Mouse (Mus musculus) forebrain, postnatal 0 days (tissue): Measurements from ENCODE around the gene Cfap54. TPM values are rescaled to one million over a fixed set of nuclear protein-coding genes. Genes with fewer than 3 reads are reported as not detected.

Experiments used
- ATAC-seq: fragments of 200-750 bp; cut with Nextera tagmentation; 2 replicates; pipeline ENCODE4 v1.8.0; 2017; ENCODE audit warnings: mild to moderate bottlenecking, moderate library complexity
- DNase-seq: peaks from one replicate; pipeline ENCODE4 v3.0.0-alpha.2; 2015
- H3K27ac ChIP-seq: fragments of 300-500 bp; sonication (generic); 2 replicates; pipeline ENCODE4 v1.5.1; 2014; ENCODE audit warnings: low read depth, mild to moderate bottlenecking, antibody characterized with exemption, low read length, moderate library complexity, mixed read lengths
- H3K27me3 ChIP-seq: fragments of 300-500 bp; sonication (generic); 2 replicates; pipeline ENCODE4 v1.6.1; 2014; ENCODE audit warnings: mild to moderate bottlenecking, low read length, mixed read lengths; ENCODE audit not compliant: insufficient read depth
- H3K36me3 ChIP-seq: fragments of 300-500 bp; sonication (generic); 2 replicates; pipeline ENCODE4 v1.6.1; 2014; ENCODE audit warnings: mild to moderate bottlenecking, moderate library complexity; ENCODE audit not compliant: insufficient read depth
- H3K4me1 ChIP-seq: fragments of 300-500 bp; sonication (generic); 2 replicates; pipeline ENCODE4 v1.6.1; 2014; ENCODE audit warnings: antibody characterized with exemption; ENCODE audit not compliant: insufficient read depth
- H3K4me2 ChIP-seq: fragments of 300-500 bp; sonication (generic); 2 replicates; pipeline ENCODE4 v1.6.1; 2014; ENCODE audit warnings: low read depth, mild to moderate bottlenecking, moderate library complexity
- H3K4me3 ChIP-seq: fragments of 300-500 bp; sonication (generic); 2 replicates; pipeline ENCODE4 v1.5.1; 2014; ENCODE audit warnings: low read depth, low read length, mixed read lengths
- H3K9ac ChIP-seq: fragments of 300-500 bp; sonication (generic); 2 replicates; pipeline ENCODE4 v1.6.1; 2014; ENCODE audit warnings: mild to moderate bottlenecking
- H3K9me3 ChIP-seq: fragments of 300-500 bp; sonication (generic); 2 replicates; pipeline ENCODE4 v1.6.1; 2016; ENCODE audit warnings: low read length
- CTCF ChIP-seq: sonication (generic); IDR thresholded peaks from 2 replicates; pipeline ENCODE4 v1.5.1; 2016; ENCODE audit warnings: antibody characterized with exemption, control low read depth, low read depth
- whole genome bisulfite sequencing: fragments of 180-500 bp; shearing (Covaris S2); extraction: QIAGEN DNeasy Blood & Tissue Kit; methylation state at CpG from one replicate; pipeline ENCODE4 v1.1.7; 2014; 5-methylcytosine and 5-hydroxymethylcytosine counted together
- polyA plus RNA-seq: library from polyadenylated mRNA; unstranded; fragments of >200 nt; fragmentation: Nextera tagmentation; extraction: Ambion mirVana; gene quantifications from 2 replicates; pipeline ENCODE4 v1.2.1, GENCODE M21; 2015
- total RNA-seq: library from RNA; depleted of rRNA; stranded (reverse); fragments of >200 nt; gene quantifications from 2 replicates; pipeline ENCODE4 v1.2.3, GENCODE M21; 2014

Cfap54 gene
- total and polyA plus RNA-seq, 2 experiments from 2014 or later = 4.2 to 4.8 TPM

DNA sequence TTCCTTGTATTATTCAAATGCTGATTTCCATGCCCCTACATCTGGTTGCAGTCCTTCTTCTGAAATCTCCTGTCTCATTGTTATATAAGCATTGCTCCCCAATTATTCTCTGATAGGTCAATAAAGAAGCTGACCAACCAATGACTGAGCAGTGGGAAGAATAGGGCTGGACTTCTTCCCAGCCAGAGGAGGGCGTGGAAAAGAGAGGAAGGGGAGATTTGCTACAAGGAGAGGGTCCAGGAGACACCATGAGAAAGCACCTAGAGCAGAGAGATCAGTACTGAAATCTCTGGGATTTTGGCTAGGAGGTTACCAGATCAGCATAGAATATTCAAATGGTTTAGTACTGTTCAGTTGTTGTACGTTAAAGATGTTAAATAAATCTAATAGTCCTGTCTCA lies 244.4 kb downstream of the Cfap54 start:
- H3K27me3 ChIP-seq = no peaks in the 10 kb centered on the region

DNA sequence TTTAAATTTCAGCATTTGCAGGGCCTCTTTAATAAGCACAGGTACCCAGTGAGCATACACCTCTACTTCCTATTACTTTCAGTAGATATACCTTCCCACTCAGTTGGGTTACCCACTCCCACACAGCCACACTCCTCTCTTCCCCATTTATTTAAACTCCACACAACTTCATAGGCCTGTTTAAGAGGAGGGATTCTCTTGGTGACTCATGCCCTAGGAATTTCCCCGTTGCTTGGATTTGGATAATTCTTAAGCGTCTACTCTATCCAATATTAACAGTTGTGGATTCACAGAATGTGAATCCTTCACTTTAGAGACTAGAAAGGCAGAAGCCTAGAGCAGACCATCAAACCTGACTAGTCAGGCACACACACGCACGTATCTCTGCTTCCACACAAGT lies 259.9 kb downstream of the Cfap54 start:
- 87% methylated on average over 4 of the region's 4 CpGs for WGBS

More for the DNA sequence above, 244.4 kb downstream of the Cfap54 start:
- WGBS = 22% methylated on average over 2 of the region's 2 CpGs
- H3K36me3 ChIP-seq = no peaks in the 10 kb centered on the region
- ATAC-seq (no peak), DNase-seq (no peak)
- no peak overlapping the region for H3K27ac ChIP-seq
- no peak overlapping the region for H3K4me3 ChIP-seq
- H3K9me3 ChIP-seq = no peaks in the 10 kb centered on the region
- no peak overlapping the region for H3K9ac ChIP-seq
- H3K4me1 ChIP-seq = no peaks in the 10 kb centered on the region
- no peak for TF ChIP-seq CTCF
- H3K4me2 ChIP-seq = no peak overlapping the region

DNA sequence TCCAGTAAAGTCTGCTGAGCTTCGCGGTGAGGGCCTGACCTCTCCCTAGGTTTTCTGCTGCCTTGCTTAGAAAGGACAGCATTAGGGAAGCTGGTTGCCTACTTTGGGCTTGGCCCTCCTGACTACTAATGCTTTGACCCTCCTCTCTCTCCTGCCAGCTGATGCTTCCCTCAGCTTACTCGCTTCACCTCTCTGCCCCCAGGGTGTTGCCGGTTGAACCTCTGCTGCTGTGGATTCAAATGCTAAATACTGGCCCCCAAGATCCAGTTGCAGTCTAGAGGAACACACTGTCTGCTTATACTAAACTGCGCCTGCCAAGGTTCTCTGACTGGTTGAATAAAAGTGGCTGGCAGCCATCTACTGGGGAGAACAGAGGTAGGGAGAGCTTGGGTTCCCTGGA lies 263.2 kb downstream of the Cfap54 start:
- Histone ChIP-seq H3K4me2 (no peak overlapping the region), H3K27me3 (no peaks in the 10 kb centered on the region), H3K9ac (no peak overlapping the region), H3K9me3 (no peaks in the 10 kb centered on the region), H3K4me3 (no peak overlapping the region), H3K27ac (no peak overlapping the region), H3K36me3 (no peaks in the 10 kb centered on the region), H3K4me1 (no peaks in the 10 kb centered on the region)
- DNase-seq (no peak), ATAC-seq (no peak)
- 39% methylated on average over 5 of the region's 5 CpGs for WGBS
- TF ChIP-seq CTCF = no peak

More for the DNA sequence above, 259.9 kb downstream of the Cfap54 start:
- Histone ChIP-seq H3K9ac (no peak overlapping the region), H3K4me2 (no peak overlapping the region), H3K36me3 (no peaks in the 10 kb centered on the region), H3K4me3 (no peak overlapping the region), H3K4me1 (no peaks in the 10 kb centered on the region), H3K27ac (no peak overlapping the region), H3K9me3 (no peaks in the 10 kb centered on the region), H3K27me3 (no peaks in the 10 kb centered on the region)
- DNase-seq (no peak), ATAC-seq (no peak)
- no peak for TF ChIP-seq CTCF

- DNase-seq (no peak), ATAC-seq (no peak)
- Histone ChIP-seq H3K4me2 (no peak overlapping the region), H3K9ac (no peak overlapping the region), H3K4me3 (no peak overlapping the region), H3K36me3 (no peaks in the 10 kb centered on the region), H3K4me1 (no peaks in the 10 kb centered on the region), H3K27me3 (no peaks in the 10 kb centered on the region), H3K27ac (no peak overlapping the region), H3K9me3 (no peaks in the 10 kb centered on the region)
- TF ChIP-seq CTCF = no peak
- 82% methylated on average over 5 of the region's 5 CpGs for WGBS
These were observed 264.5 kb downstream of the Cfap54 start for GRCm38 (mm10) chr10:92816903-92817302.

DNA sequence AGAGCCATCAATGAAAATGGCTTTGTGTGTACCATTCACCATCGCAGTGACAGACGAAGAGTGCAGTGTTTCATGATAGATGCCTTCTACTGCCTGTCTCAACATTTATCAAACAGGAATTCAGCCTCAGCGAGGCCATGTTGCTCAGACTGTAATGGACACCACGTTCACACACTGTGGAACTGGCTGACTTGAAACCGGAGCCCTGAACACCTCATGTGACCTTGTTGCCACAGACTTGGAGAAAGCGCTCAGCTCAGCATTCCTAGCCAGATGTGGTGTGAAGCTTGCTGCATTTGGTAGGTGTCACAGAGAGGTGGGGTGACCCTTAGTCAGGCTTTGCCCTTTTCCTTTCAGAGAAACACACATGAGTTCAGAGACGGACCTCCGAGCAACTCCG lies 270.5 kb downstream of the Cfap54 start:
- ATAC-seq (no peak), DNase-seq (no peak)
- H3K9me3 ChIP-seq = no peaks in the 10 kb centered on the region
- H3K36me3 ChIP-seq = no peaks in the 10 kb centered on the region
- no peak overlapping the region for H3K27ac ChIP-seq
- TF ChIP-seq CTCF = no peak
- no peaks in the 10 kb centered on the region for H3K4me1 ChIP-seq
- H3K9ac ChIP-seq = no peak overlapping the region
- WGBS = 93% methylated on average over 9 of the region's 9 CpGs
- H3K4me2 ChIP-seq = no peak overlapping the region
- H3K4me3 ChIP-seq = no peak overlapping the region
- H3K27me3 ChIP-seq = no peaks in the 10 kb centered on the region

GRCm38 (mm10) chr10:92791908-92792307 lies 289.5 kb downstream of the Cfap54 start:
- H3K9me3 ChIP-seq = no peaks in the 10 kb centered on the region
- no peaks in the 10 kb centered on the region for H3K27me3 ChIP-seq
- H3K27ac ChIP-seq = peak overlapping the region; percentile 62
- H3K36me3 ChIP-seq = no peaks in the 10 kb centered on the region
- H3K9ac ChIP-seq = no peak overlapping the region
- no peak overlapping the region for H3K4me3 ChIP-seq
- DNase-seq (peak; percentile 7), ATAC-seq (peak; percentile 64)
- 26% methylated on average over 10 of the region's 10 CpGs for WGBS
- TF ChIP-seq CTCF = no peak
- H3K4me1 ChIP-seq = no peaks in the 10 kb centered on the region
- H3K4me2 ChIP-seq = no peak overlapping the region

DNA sequence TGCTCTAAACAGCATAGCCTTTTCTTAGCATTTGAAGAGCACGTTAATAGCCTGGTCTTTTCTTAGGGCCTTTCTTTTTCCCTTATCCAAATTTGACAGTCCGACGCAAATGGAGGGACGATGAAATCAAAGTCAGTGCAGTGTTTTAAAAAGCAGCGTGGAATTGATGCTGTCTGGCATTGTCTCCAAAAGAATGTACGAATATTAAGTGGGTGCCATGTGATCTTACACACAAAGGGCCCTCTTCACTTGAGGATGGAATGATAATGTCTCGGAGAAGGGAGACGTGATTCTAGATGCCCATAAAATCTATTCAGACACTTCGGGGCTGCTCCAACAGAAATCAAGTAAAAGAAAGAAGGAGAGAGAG lies 289.9 kb downstream of the Cfap54 start:
- no peak for TF ChIP-seq CTCF
- no peak overlapping the region for H3K4me3 ChIP-seq
- H3K27ac ChIP-seq = no peak overlapping the region; the same call in 1 of the 2 replicates
- H3K36me3 ChIP-seq = no peaks in the 10 kb centered on the region
- no peak overlapping the region for H3K4me2 ChIP-seq
- DNase-seq (peak; percentile 40), ATAC-seq (peak; percentile 88; the same call in 1 of the 2 replicates)
- H3K4me1 ChIP-seq = no peaks in the 10 kb centered on the region
- 19% methylated on average over 9 of the region's 9 CpGs for WGBS
- no peaks in the 10 kb centered on the region for H3K27me3 ChIP-seq
- H3K9me3 ChIP-seq = no peaks in the 10 kb centered on the region
- no peak overlapping the region for H3K9ac ChIP-seq

- H3K9ac ChIP-seq = no peak overlapping the region
- TF ChIP-seq CTCF = no peak
- 34% methylated on average over 7 of the region's 7 CpGs for WGBS
- H3K27ac ChIP-seq = no peak overlapping the region
- no peak overlapping the region for H3K4me3 ChIP-seq
- H3K4me1 ChIP-seq = no peaks in the 10 kb centered on the region
- H3K27me3 ChIP-seq = no peaks in the 10 kb centered on the region
- DNase-seq (no peak), ATAC-seq (peak; percentile 32; the same call in 1 of the 2 replicates)
- no peaks in the 10 kb centered on the region for H3K36me3 ChIP-seq
- H3K9me3 ChIP-seq = no peaks in the 10 kb centered on the region
- H3K4me2 ChIP-seq = no peak overlapping the region
These were observed 290.4 kb downstream of the Cfap54 start for GRCm38 (mm10) chr10:92790893-92791530.
